Mouse (Mus musculus) limb, embryonic 11.5 days (tissue): ENCODE results near the gene Tmem212. TPM values are rescaled to one million over a fixed set of nuclear protein-coding genes. Genes with fewer than 3 reads are reported as not detected.

Experiments
- ATAC-seq: fragments of 200-750 bp; cut with Nextera tagmentation; 2 replicates; pipeline ENCODE4 v1.8.0; 2017; ENCODE audit warnings: low read depth; ENCODE audit not compliant: insufficient number of reproducible peaks, low FRiP score, low TSS enrichment
- DNase-seq: peaks from one replicate; pipeline ENCODE4 v3.0.0-alpha.2; 2015; ENCODE audit warnings: low spot score
- H3K27ac ChIP-seq: fragments of 300-500 bp; sonication (generic); replicated peaks from 2 replicates; pipeline ENCODE4 v1.5.1; 2014; ENCODE audit warnings: low read depth, mild to moderate bottlenecking, low read length
- H3K27me3 ChIP-seq: fragments of 300-500 bp; sonication (generic); 2 replicates; pipeline ENCODE4 v1.6.1; 2014; ENCODE audit warnings: mild to moderate bottlenecking, low read length, mixed read lengths; ENCODE audit not compliant: control insufficient read depth, insufficient read depth
- H3K36me3 ChIP-seq: fragments of 300-500 bp; sonication (generic); 2 replicates; pipeline ENCODE4 v1.6.1; 2014; ENCODE audit warnings: mild to moderate bottlenecking, low read length, moderate library complexity, mixed read lengths; ENCODE audit not compliant: control insufficient read depth, insufficient read depth
- H3K4me1 ChIP-seq: fragments of 300-500 bp; sonication (generic); 2 replicates; pipeline ENCODE4 v1.6.1; 2014; ENCODE audit warnings: low read length, mixed read lengths; ENCODE audit not compliant: control insufficient read depth, insufficient read depth
- H3K4me2 ChIP-seq: fragments of 300-500 bp; sonication (generic); 2 replicates; pipeline ENCODE4 v1.6.1; 2014; ENCODE audit warnings: low read depth, mild to moderate bottlenecking, moderate library complexity; ENCODE audit not compliant: severe bottlenecking
- H3K4me3 ChIP-seq: fragments of 300-500 bp; sonication (generic); 2 replicates; pipeline ENCODE4 v1.5.1; 2014; ENCODE audit warnings: low read depth, low read length
- H3K9ac ChIP-seq: fragments of 300-500 bp; sonication (generic); 2 replicates; pipeline ENCODE4 v1.6.1; 2014; ENCODE audit warnings: mild to moderate bottlenecking, low read length
- H3K9me3 ChIP-seq: fragments of 300-500 bp; sonication (generic); 2 replicates; pipeline ENCODE4 v1.6.1; 2016; ENCODE audit warnings: low read length; ENCODE audit not compliant: control insufficient read depth
- WGBS: fragments of 180-500 bp; shearing (Covaris S2); extraction: QIAGEN DNeasy Blood & Tissue Kit; methylation state at CpG from one replicate; pipeline ENCODE4 v1.1.7; 2014; 5-methylcytosine and 5-hydroxymethylcytosine counted together
- polyA plus RNA-seq: library from polyadenylated mRNA; unstranded; fragments of >200 nt; fragmentation: Nextera tagmentation; extraction: Ambion mirVana; gene quantifications from 2 replicates; pipeline ENCODE4 v1.2.1, GENCODE M21; 2014

Gene Tmem212
- polyA plus RNA-seq, 1 experiment from 2014 or later = not detected

GRCm38 (mm10) chr3:27881897-27882835 lies 14.0 kb downstream of the Tmem212 start:
- DNase-seq (no peak), ATAC-seq (no peak)
- 80% methylated on average over 6 of the region's 6 CpGs for WGBS
- no peak overlapping the region for H3K9ac ChIP-seq
- no peak overlapping the region for H3K27ac ChIP-seq
- no peaks in the 10 kb centered on the region for H3K36me3 ChIP-seq
- no peaks in the 10 kb centered on the region for H3K9me3 ChIP-seq
- H3K4me1 ChIP-seq = no peaks in the 10 kb centered on the region
- no peaks in the 10 kb centered on the region for H3K27me3 ChIP-seq
- no peak overlapping the region for H3K4me3 ChIP-seq
- no peak overlapping the region for H3K4me2 ChIP-seq

DNA sequence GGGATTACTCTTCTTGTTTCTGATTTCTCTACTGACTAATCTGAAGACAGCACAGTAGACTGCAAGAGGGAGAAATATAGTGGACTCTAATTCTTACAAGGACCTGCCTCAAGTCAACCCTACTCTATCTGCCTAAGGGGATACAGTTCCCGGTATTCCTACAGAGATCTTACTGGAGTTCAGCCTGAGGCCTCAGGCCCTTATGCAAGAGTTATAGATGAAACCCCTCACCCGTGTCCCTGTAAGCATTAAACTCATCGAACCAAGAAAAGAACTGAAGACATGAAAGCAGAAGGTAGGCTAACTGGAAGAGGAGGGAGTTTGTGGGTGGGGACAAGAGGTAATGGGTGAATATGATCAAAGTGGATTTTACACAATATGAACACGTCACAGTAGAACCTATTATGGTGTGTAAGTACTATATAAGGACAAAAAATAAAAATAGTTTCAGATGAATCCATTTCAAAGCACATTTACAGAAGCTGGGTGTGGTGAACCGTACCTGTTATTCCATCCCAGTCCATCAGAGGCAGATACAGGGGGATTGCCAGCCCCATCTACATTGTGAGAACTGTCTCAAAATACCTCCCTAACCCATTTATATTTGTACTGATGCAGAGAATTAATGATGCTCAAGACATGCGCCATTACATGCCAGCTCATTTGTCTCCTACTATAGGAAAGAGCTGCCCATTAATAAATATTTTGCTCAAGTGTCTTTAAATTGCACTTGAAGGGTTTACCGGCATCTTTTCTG lies 17.1 kb downstream of the Tmem212 start:
- WGBS = 90% methylated on average over 7 of the region's 7 CpGs
- H3K4me3 ChIP-seq = no peak overlapping the region
- no peaks in the 10 kb centered on the region for H3K4me1 ChIP-seq
- ATAC-seq (no peak), DNase-seq (no peak)
- H3K27ac ChIP-seq = no peak overlapping the region
- no peak overlapping the region for H3K4me2 ChIP-seq
- H3K9me3 ChIP-seq = no peaks in the 10 kb centered on the region
- H3K27me3 ChIP-seq = no peaks in the 10 kb centered on the region
- no peaks in the 10 kb centered on the region for H3K36me3 ChIP-seq
- no peak overlapping the region for H3K9ac ChIP-seq

DNA sequence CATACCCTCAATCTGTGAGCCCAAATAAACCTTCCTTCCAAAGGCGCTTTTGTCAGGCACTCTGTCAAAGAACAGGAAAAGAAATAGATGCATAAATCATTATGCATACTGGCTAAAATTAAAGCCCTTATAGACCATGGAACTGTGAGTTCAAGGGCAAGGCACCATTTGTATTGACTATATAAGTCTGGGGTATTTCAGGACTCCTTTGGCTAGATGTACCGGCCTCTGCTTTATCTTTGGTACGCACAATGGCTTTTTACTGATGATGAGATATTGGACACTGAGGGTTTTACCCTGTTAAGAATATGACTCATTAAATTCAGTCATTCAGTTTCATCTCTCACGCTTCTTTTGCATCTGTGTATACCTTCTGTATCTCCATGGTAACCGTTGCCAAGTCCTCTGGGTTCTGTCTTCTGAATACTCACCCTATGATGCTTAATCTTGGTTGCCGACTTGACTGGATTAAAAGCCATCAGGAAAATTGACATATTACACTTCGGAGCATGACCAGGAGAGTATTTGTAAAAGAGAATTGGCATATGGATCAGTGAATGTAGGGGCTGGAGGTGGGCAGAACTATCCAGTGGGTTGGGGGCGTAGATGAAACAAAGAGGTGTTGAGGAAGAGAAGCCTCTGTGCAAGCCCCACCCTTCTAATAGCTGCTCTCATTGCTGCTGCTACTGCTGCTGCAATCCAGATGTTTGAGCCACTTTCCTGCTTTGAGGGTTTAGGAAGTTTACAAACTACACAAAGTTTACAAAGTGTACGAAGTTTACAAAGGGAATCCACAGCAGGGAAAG lies 22.7 kb downstream of the Tmem212 start:
- ATAC-seq (no peak), DNase-seq (no peak)
- Histone ChIP-seq H3K9me3 (no peaks in the 10 kb centered on the region), H3K36me3 (no peaks in the 10 kb centered on the region), H3K4me2 (no peak overlapping the region), H3K27ac (no peak overlapping the region), H3K4me1 (no peaks in the 10 kb centered on the region), H3K9ac (no peak overlapping the region), H3K27me3 (no peaks in the 10 kb centered on the region), H3K4me3 (no peak overlapping the region)
- 86% methylated on average over 9 of the region's 9 CpGs for WGBS

- DNase-seq = no peak
- Histone ChIP-seq H3K9ac (no peak overlapping the region), H3K36me3 (no peaks in the 10 kb centered on the region), H3K4me2 (no peak overlapping the region), H3K27me3 (no peaks in the 10 kb centered on the region), H3K9me3 (no peaks in the 10 kb centered on the region), H3K4me3 (no peak overlapping the region), H3K27ac (no peak overlapping the region), H3K4me1 (no peaks in the 10 kb centered on the region)
- ATAC-seq = no peak
- 85% methylated on average over 4 of the region's 4 CpGs for WGBS
These were observed 23.7 kb downstream of the Tmem212 start for GRCm38 (mm10) chr3:27872429-27872828.

GRCm38 (mm10) chr3:27871891-27872290 lies 24.3 kb downstream of the Tmem212 start:
- H3K9me3 ChIP-seq = no peaks in the 10 kb centered on the region
- DNase-seq (no peak), ATAC-seq (no peak)
- no peaks in the 10 kb centered on the region for H3K27me3 ChIP-seq
- H3K4me3 ChIP-seq = no peak overlapping the region
- no peak overlapping the region for H3K27ac ChIP-seq
- WGBS = 95% methylated on average over 3 of the region's 3 CpGs
- no peak overlapping the region for H3K9ac ChIP-seq
- no peaks in the 10 kb centered on the region for H3K4me1 ChIP-seq
- no peaks in the 10 kb centered on the region for H3K36me3 ChIP-seq
- no peak overlapping the region for H3K4me2 ChIP-seq

GRCm38 (mm10) chr3:27871371-27871770 lies 24.8 kb downstream of the Tmem212 start:
- H3K36me3 ChIP-seq = no peaks in the 10 kb centered on the region
- no peaks in the 10 kb centered on the region for H3K27me3 ChIP-seq
- H3K4me3 ChIP-seq = no peak overlapping the region
- no peaks in the 10 kb centered on the region for H3K9me3 ChIP-seq
- no peak for ATAC-seq
- H3K27ac ChIP-seq = no peak overlapping the region
- no peak overlapping the region for H3K9ac ChIP-seq
- 80% methylated on average over 4 of the region's 4 CpGs for WGBS
- DNase-seq = no peak
- no peak overlapping the region for H3K4me2 ChIP-seq
- no peaks in the 10 kb centered on the region for H3K4me1 ChIP-seq

DNA sequence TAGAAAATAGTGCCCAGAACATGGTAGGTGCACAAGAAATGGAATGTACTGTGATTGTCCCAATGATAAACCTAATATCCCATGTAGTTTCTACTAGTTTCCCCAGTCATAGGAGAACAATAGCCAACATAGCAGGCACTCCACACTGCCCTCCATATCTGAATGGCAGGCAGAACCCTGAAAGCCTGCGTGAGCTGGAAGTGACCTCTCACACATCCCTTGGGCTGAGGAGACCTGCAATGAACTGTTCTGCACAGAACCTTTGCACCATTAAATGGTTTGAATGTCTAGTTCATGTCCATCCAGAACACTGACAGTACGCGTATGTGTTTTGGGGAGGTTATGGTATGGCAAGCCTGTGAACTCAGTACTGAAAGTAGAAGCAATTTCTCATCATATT lies 27.5 kb downstream of the Tmem212 start:
- H3K9me3 ChIP-seq = no peaks in the 10 kb centered on the region
- no peak overlapping the region for H3K27ac ChIP-seq
- WGBS = 97% methylated on average over 3 of the region's 3 CpGs
- H3K36me3 ChIP-seq = no peaks in the 10 kb centered on the region
- no peak for ATAC-seq
- H3K9ac ChIP-seq = no peak overlapping the region
- H3K4me3 ChIP-seq = no peak overlapping the region
- H3K4me1 ChIP-seq = peaks cover 4% of the 10 kb centered on the region; the same call in 1 of the 2 replicates
- H3K27me3 ChIP-seq = no peaks in the 10 kb centered on the region
- DNase-seq = no peak
- no peak overlapping the region for H3K4me2 ChIP-seq

DNA sequence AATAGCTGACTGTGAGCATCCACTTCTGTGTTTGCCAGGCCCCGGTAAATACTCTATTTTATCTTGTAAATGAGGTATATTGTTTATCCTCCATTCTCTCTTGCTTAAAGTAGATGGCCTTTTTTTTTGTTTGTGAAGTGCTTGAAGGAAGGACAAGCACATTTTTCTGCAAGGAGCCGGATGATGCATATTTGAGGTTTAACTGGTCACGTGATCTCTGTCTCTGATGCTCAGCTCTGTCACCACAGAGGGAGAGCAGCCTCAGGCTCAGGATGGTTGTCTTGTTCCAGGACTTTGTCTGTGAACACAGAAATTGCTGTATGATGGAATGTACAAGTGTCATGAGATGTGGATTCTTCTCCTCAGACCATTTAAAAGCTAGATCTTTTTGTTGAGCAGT lies 28.4 kb downstream of the Tmem212 start:
- Histone ChIP-seq H3K27ac (no peak overlapping the region), H3K4me3 (no peak overlapping the region), H3K4me2 (no peak overlapping the region), H3K36me3 (no peaks in the 10 kb centered on the region), H3K9ac (no peak overlapping the region), H3K4me1 (peaks cover 8% of the 10 kb centered on the region), H3K9me3 (no peaks in the 10 kb centered on the region), H3K27me3 (no peaks in the 10 kb centered on the region)
- no peak for DNase-seq
- 76% methylated on average over 3 of the region's 3 CpGs for WGBS
- no peak for ATAC-seq
